Mouse (Mus musculus): ENCODE measurements around the gene Pet117.
A peak's percentile ranks its signal among the peaks of the same experiment; 100 is the strongest.
"Not testable (repeated sequence)": the region's sequence is repeated elsewhere in the genome, so short reads cannot be mapped to it uniquely, and the experiment has no call there.

Gene Pet117

GRCm38 (mm10) chr2:144368400-144369019 lies at the start of gene Pet117, which contains the start of gene Kat14:
Pet117 (plus strand) TSS chr2:144368996.
Kat14 (plus strand) TSS chr2:144368983.
- DNase-seq (ENCODE audit: low read depth, low spot score), result peak; percentile 95

DNA sequence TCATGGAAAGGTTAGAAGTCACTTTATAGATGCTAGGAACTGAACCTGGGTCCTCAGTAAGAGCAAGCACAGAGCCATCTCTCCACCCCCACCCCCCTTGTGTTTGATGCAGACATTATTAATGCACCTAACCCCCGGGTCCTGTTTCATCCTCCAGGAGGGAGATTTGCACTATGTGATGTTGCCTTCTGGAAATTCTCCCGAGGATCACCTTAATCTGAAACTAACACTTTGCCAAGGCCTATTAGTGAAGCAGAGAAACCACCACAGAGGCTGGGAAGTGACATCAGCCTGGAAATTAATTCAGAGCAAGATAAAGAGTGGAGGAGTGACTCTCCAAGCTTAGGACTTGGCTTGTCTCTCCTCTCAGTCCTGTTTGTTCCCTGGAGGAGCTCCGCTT lies 44.6 kb upstream of the Pet117 start:
- no peak for DNase-seq (ENCODE audit: low read depth, low spot score)

DNA sequence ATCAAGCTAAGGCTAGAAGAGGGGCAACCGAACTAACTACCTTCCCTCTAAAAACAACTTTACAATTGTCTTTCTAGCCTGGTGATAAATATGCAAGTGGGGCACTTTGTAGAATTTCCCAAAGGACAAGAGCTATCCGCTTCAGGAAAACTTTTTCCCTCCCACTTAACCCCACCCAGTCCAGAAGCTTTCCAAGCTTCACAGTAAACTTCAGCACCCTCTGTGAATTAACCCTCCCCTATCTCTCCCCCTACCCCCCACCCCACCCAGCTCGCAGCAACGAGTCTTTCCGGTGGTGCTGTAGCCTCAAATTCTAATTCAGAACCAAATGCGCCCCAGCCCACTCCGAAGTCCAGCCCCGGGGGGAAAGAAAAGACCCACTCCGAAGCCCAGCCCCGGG lies 39.3 kb upstream of the Pet117 start:
- no peak for DNase-seq (ENCODE audit: low read depth, low spot score)

DNA sequence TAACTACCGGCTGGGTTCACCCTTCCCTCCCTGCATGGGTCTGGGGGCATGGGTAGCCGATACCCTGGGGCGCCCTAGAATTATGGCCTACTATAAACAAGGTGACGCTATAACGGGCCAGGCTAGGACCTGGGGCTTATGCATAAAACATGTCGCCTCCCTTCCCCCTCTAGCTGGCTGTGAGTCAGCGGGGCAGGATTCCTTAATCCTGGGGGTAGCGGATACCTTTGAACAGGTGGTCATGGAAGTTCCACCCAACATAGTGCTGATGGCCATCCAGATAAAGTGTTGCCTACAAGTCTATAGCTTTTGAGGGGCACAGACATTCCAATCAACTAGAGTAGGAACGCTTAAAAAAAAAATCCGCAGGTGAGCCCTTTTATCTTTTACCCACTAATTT lies 38.9 kb upstream of the Pet117 start:
- no peak for DNase-seq (ENCODE audit: low read depth, low spot score)

DNA sequence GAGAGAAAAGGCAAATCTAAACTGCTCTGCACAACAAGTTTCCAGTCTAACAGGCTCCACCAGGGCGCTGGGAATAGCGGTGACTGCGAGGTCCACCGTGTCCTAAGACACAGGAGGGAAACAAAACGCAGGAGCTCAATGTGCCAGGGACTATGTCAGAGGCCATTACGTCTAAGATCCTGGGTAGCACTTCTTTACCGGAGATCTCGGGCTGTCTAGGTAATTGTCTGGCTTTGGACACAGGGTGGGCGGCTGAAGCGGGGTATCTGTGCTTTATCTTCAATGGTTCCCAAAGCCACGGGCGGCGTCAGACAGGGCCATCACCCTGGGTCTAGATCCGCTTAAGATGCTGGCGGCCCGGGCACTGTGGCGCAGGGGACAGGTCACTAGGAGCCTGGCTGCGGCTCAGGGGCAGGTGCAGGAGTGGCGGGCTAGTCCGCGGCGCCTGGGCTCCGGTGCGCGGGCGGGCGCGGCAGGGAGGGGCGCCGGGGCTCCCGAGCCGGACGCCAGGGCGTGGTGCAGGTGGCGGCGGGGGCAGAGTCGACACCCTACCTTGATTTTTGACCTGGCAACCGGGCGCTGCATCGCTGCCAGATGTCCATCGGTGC lies 38.3 kb upstream of the Pet117 start:
- no peak for DNase-seq (ENCODE audit: low read depth, low spot score)

GRCm38 (mm10) chr2:144330960-144331371 lies 37.8 kb upstream of the Pet117 start:
- peak; percentile 48 for DNase-seq (ENCODE audit: low read depth, low spot score)

GRCm38 (mm10) chr2:144331401-144332302 lies 37.1 kb upstream of the Pet117 start, which contains the start of gene Ovol2:
Ovol2 (minus strand) TSS chr2:144332146.
- no peak for DNase-seq (ENCODE audit: low read depth, low spot score)

DNA sequence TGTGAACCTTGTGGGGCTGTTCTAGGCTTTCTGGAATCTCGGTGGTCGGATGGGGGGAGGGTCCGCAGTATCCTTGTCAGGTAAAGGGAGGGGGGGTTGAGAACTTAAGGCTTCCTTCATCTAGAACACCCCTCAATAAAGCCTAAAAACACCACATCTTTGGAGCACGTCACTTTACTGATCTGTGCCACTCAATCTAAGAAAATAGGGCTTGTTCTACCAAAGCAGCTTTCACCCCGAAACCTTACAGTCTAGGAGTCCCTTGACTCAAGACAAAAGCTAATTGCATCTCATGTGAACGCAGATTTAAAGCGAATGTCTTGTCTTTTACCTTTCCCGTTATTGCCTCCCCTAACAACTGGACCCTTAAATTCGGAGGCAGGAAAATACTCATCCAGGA lies 36.3 kb upstream of the Pet117 start:
- DNase-seq (ENCODE audit: low read depth, low spot score), result no peak

GRCm38 (mm10) chr2:144333138-144333842 lies 35.5 kb upstream of the Pet117 start:
- no peak for DNase-seq (ENCODE audit: low read depth, low spot score)

DNA sequence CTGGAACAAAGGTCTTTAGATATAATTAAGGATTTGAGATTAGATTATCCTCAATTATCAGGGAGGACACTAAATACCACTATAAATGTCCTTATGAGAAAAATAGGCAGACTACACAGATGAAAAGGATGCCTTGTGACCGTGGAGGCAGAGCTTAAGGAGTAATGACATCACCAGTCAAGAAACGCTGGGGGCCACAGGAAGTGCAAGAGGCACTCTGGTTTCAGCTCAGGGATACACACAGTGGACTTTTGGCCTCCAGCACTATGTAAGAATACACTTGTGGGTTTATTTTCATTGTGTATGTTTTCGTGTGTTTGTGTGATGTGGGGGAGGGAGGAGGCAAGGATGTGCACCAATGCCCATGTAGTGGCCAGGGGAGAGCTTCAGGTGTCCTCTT lies 31.6 kb upstream of the Pet117 start:
- no peak for DNase-seq (ENCODE audit: low read depth, low spot score)

GRCm38 (mm10) chr2:144337701-144338100 lies 31.1 kb upstream of the Pet117 start:
- DNase-seq (ENCODE audit: low read depth, low spot score), result no peak

DNA sequence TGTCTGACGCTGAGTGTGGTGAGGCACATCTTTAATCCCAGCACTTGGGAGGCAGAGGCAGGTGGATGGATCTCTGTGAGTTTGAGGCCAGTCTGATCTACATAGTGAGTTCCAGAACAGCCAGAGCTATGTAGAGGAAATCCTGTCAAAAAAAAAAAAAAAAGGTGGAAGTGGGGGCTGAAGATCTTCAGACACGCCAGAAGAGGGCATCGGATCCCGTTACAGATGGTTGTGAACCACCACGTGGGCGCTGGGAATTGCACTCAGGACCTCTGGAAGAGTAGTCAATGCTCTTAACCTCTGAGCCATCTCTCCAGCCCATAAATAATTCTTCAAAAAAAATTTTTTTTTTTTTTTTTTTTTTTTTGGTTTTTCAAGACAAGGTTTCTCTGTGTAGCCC lies 30.6 kb upstream of the Pet117 start:
- not testable (repeated sequence) for DNase-seq (ENCODE audit: low read depth, low spot score)

DNA sequence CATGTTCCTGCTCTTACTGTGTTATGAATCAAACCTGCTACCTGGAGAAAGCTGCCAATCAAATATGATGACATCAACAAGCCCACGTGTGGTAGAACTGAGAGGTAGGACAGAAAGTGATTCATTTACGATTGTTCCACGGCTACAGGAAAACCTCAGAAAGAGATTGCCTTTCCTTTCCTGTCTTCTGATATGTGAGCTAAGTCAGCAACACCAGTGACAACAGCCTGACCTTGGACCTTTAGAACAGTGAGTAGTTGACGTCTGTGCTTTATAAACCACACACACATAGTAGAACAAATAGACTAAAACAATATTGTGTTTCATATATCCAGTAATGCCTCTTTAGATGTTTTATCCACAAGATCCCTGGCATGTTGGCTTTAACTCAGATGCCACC lies 25.6 kb upstream of the Pet117 start:
- DNase-seq (ENCODE audit: low read depth, low spot score), result peak; percentile 36

DNA sequence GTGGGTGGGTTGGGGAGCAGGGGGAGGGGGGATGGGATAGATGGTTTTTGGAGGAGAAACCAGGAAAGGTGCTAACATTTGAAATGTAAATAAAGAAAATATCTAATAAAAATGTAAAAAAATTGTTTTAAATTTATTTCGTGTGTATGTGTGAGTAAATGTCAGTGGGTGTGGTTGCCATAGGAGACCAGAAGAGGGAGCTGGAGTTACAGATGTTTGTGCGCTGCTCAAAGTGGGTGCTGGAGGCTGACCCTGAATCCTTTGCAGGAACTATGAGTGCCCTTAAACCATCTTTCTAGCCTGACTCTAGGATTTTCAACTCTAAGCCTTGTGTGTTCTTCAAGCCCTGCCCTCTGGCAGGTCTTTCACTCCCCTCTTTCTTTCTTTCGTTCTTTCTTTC lies 20.3 kb upstream of the Pet117 start:
- no peak for DNase-seq (ENCODE audit: low read depth, low spot score)

- DNase-seq (ENCODE audit: low read depth, low spot score), result peak; percentile 31
Measured at GRCm38 (mm10) chr2:144352843-144353242, 16.0 kb upstream of the Pet117 start.

- peak; percentile 87 for DNase-seq (ENCODE audit: low read depth, low spot score)
Measured at GRCm38 (mm10) chr2:144369020-144369421, 225 bp downstream of the Pet117 start.

- DNase-seq (ENCODE audit: low read depth, low spot score), result no peak
Measured at GRCm38 (mm10) chr2:144369511-144369910, 715 bp downstream of the Pet117 start.

GRCm38 (mm10) chr2:144371566-144371965 lies 2.8 kb downstream of the Pet117 start:
- DNase-seq (ENCODE audit: low read depth, low spot score), result no peak

DNA sequence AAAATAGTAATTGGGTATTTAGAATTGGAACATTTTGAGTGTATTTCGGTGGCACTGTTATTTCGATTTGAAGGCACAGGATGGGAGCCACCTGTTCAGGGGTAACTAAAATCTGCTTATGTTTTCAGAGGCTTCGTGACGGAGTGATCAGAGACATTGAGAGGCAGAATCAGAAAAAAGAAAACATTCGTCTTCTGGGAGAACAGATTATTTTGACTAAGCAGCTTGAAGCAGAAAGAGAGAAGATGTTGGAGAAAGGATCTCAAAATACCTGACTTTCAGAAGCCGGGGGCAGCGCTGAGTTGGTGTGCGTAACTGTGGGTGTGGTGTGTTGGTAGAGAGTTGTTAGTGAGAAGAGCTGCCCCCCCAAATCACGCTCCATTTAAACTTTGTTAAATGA lies 4.3 kb downstream of the Pet117 start:
- DNase-seq (ENCODE audit: low read depth, low spot score), result no peak

- no peak for DNase-seq (ENCODE audit: low read depth, low spot score)
Measured at GRCm38 (mm10) chr2:144375063-144375703, 6.4 kb downstream of the Pet117 start.

GRCm38 (mm10) chr2:144381293-144381692 lies 12.5 kb downstream of the Pet117 start:
- no peak for DNase-seq (ENCODE audit: low read depth, low spot score)

All from CD4-positive helper T cell, adult 2 months (primary cell).